Mouse (Mus musculus): Measurements from ENCODE around the gene Cul9.

Cul9 gene

DNA sequence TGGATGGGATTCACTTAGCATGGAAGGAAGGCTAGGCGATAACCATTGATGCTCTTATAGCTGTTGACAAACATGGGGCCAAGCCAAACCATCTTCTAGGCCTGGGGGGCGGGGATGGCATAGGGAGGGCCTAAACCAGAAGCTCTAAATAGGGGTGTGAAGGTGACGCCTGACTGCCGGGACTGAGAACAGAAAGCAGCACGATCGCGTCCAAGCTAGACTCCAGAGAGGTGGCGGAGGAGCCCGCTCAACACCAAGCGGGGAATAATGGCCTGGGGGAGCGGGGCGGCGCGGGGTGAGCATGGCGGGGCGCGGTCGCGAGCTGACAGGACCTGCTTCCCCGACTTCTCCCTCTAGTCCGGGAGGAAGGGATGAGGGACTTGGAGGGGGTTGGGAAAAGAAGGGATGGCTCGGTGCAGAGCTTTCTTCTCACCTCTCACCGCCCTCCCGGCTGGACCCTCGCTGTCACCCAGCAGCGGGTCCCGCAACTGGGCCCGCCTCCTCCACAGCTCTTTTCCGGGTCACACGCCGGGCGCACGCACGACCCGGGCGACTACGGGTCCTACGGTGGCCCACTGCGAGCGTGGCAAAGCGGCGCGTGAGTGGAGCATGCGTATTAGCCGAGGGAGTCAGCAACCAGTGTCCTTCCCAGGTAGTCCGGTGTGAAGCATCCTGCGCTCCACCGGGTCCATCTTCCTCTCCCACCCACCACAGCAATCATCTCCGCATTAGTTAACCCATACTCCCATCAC lies at the start of gene Cul9:
Cul9 (minus strand) TSS at position 576 of the 752 bp plus-strand sequence.
- no peak; the same call in 1 of the 2 replicates for TF ChIP-seq GATA4 (IDR thresholded peaks at IDR 0.05; ENCODE audit: insufficient replicate concordance, low read length)

DNA sequence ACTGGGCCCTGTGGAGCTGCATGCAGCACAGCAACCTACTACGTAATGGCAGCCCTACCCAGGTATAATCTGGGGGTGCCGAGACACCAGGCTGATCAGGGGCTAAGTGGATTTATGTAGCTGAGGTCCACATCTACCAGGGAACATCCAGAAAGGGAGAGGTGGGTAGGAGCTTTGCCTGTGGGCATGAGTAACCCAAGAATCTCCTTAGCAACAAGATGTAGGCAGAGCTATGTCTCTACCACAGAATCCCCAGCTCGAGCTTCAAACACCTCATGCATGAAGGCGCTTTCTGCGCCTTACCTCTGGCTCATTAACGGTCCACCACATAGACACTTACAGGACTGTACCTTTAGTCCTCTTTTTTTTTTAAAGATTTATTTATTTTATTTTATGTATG lies 49.1 kb upstream of the Cul9 start:
- TF ChIP-seq GATA4 (IDR thresholded peaks at IDR 0.05; ENCODE audit: insufficient replicate concordance, low read length) = no peak

GRCm38 (mm10) chr17:46594606-46595005 lies 48.4 kb upstream of the Cul9 start:
- TF ChIP-seq GATA4 (IDR thresholded peaks at IDR 0.05; ENCODE audit: insufficient replicate concordance, low read length) = no peak

DNA sequence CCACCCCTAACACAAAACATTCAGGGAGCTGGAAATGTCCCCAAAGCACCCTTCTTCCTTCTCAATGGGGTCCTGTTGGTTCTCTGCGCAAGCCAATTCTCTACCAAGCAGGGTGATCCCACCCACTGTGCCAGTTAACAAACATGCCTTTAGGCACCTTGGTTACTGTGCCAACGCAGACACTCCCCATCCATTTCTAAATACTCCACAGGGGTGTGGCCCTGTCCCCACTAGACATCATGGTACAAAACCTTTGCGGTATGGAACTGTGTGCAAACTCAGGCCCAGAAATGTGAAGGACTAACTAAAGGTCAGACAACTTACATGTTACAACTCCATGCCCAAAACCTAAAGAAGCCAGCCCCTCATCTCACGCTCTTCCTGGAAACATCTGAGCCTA lies 46.9 kb upstream of the Cul9 start:
- no peak for TF ChIP-seq GATA4 (IDR thresholded peaks at IDR 0.05; ENCODE audit: insufficient replicate concordance, low read length)

- TF ChIP-seq GATA4 (IDR thresholded peaks at IDR 0.05; ENCODE audit: insufficient replicate concordance, low read length) = no peak
These were observed 45.2 kb upstream of the Cul9 start for GRCm38 (mm10) chr17:46591406-46591805.

DNA sequence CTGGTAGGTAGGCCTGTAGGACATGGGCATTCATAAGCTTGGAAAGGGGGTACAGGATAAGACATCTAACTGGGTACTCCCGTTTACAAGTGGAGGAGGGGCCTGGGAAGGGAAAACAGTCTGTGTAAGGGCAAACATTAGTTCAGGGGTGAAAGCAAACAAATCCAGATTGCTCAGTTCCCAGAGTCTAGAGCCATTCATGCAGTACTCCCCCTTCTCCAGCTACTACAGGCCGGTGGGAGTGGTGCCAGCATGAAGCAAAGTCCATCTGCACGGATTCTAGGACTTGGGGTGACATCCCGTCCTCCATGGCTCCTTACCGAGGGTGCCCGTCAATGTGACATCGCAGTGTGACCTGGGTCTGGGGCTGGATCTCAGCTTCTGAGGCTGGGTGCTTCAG lies 44.3 kb upstream of the Cul9 start:
- no peak for TF ChIP-seq GATA4 (IDR thresholded peaks at IDR 0.05; ENCODE audit: insufficient replicate concordance, low read length)

DNA sequence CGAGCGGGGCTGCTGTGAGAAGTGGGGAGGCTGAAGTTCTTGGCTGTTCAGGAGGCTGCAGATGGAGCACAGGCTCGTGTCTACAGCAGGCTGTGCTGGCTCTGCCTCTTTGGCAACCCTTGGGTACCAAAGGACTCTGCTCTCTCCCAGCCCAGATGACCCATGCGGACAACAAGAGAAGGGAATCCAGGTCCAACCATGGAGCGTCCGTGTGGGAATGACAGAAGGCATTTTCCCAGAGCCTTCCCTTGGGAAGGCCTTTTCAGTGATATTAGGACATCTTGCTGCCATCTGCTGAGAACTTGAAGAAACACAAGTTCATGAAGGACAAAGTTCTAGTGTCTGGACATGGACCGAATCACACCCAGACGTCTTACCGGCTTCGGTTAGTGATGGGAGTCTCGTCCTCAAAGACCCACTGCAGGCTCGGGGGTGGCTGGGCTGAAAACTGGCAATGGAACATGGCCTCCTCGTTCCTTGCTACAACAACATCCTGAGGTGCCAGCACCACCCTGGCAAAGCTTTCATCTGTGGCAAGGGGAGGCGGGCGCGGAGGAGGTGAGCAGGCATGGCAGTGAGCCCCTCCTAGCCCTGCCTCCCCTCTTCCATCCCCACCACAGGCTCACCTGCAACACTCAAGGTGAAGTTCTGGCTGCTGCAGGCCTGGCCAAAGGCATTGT lies 43.6 kb upstream of the Cul9 start:
- TF ChIP-seq GATA4 (IDR thresholded peaks at IDR 0.05; ENCODE audit: insufficient replicate concordance, low read length) = no peak

- TF ChIP-seq GATA4 (IDR thresholded peaks at IDR 0.05; ENCODE audit: insufficient replicate concordance, low read length) = no peak
These were observed 42.7 kb upstream of the Cul9 start for GRCm38 (mm10) chr17:46588913-46589312.

GRCm38 (mm10) chr17:46588173-46588572 lies 42.0 kb upstream of the Cul9 start:
- TF ChIP-seq GATA4 (IDR thresholded peaks at IDR 0.05; ENCODE audit: insufficient replicate concordance, low read length) = no peak

DNA sequence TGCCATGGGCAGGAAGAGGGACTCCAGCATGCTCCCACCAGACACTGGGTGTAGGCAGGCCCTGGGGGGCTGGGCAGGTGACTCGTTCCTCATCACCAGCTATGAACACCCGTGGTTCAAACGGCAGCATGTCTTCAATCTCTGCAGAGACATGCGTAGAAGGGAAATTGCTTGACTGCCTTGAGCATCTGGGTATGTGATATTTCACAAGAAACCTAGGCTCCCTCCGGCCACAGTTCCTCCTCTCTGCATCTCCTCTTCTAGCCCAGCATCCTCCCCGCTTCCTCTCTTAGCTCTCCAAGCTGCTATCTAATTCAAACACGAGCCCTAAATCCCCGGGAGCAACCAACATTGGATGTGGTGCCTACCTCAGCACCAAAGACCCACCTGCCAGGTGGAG lies 40.1 kb upstream of the Cul9 start:
- TF ChIP-seq GATA4 (IDR thresholded peaks at IDR 0.05; ENCODE audit: insufficient replicate concordance, low read length) = no peak

- TF ChIP-seq GATA4 (IDR thresholded peaks at IDR 0.05; ENCODE audit: insufficient replicate concordance, low read length) = no peak
These were observed 32.5 kb upstream of the Cul9 start for GRCm38 (mm10) chr17:46578650-46579049.

GRCm38 (mm10) chr17:46576070-46576469 lies 29.9 kb upstream of the Cul9 start:
- TF ChIP-seq GATA4 (IDR thresholded peaks at IDR 0.05; ENCODE audit: insufficient replicate concordance, low read length) = no peak

- no peak for TF ChIP-seq GATA4 (IDR thresholded peaks at IDR 0.05; ENCODE audit: insufficient replicate concordance, low read length)
These were observed 28.3 kb upstream of the Cul9 start for GRCm38 (mm10) chr17:46574535-46574934.

GRCm38 (mm10) chr17:46571005-46571404 lies 24.8 kb upstream of the Cul9 start:
- no peak for TF ChIP-seq GATA4 (IDR thresholded peaks at IDR 0.05; ENCODE audit: insufficient replicate concordance, low read length)

GRCm38 (mm10) chr17:46559146-46559545 lies 13.0 kb upstream of the Cul9 start:
- TF ChIP-seq GATA4 (IDR thresholded peaks at IDR 0.05; ENCODE audit: insufficient replicate concordance, low read length) = no peak

DNA sequence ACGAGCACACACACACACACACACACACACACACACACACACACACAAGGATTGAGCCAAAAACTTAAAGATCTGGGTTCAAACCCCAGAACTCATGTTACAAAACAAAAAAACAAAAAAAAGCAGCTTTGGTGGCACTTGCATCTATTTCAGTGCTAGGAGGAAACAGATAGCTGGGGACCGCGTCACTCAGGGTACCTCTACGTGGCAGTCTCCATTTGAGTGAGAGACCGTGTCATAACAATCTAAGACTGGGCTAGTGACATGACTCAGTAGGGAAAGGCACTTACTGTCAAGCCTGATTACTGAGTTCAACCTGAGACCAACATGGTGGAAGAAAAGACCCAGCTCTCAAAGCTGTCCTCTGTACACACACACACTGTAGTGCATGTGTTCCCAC lies 12.0 kb upstream of the Cul9 start:
- TF ChIP-seq GATA4 (IDR thresholded peaks at IDR 0.05; ENCODE audit: insufficient replicate concordance, low read length) = no peak

DNA sequence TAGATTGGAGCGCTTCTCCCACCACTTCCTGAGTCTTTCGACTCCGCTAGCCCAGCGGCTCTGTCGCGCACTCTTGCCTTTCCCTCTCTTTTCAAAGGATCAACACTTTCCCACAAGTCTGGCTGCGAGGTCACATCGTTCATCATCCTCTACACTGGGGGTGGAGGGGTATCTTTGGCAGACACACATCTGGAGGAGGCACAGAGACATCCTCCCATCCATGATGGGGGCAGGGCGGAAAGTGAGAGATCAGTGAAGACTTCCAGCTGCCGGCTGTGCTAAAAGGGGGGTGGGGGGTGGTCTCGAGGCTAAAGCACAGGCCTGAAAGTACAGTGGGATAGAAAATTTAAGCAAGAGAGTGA lies 10.4 kb upstream of the Cul9 start:
- TF ChIP-seq GATA4 (IDR thresholded peaks at IDR 0.05; ENCODE audit: insufficient replicate concordance, low read length) = no peak
